Mouse (Mus musculus) cerebellum, adult 18-20 months (tissue): ENCODE data around the gene Tmem269.

Source experiments
- DNase-seq, 2 experiments: peaks; one replicate each; pipeline ENCODE4 v3.0.0; 2021

The Tmem269 gene

GRCm38 (mm10) chr4:119218169-119218568 lies at the start of gene Tmem269:
Gene Tmem269, minus strand, starts transcription at chr4:119218217.
- DNase-seq = no peak

DNA sequence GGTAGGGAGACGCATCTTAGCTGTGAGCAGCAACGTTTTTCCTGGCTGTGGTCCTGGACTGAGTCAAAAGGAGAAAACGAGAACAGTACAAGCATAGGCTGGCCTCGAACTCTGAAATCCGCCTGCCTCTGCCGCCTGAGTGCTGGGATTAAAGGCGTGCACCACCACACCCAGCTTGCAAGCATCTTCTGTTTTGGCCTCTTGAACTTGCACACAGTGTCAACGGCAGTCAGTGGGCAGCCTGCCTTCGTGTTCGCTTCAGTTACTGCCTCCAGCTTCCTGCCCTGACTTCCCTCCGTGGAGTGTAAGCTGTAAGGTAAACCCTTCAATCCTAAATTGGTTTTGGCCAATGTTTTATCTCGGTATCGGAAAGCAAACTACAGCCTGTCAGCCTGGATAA lies 48.6 kb upstream of the Tmem269 start:
- DNase-seq = no peak

GRCm38 (mm10) chr4:119263459-119263858 lies 45.4 kb upstream of the Tmem269 start:
- DNase-seq = no peak

DNA sequence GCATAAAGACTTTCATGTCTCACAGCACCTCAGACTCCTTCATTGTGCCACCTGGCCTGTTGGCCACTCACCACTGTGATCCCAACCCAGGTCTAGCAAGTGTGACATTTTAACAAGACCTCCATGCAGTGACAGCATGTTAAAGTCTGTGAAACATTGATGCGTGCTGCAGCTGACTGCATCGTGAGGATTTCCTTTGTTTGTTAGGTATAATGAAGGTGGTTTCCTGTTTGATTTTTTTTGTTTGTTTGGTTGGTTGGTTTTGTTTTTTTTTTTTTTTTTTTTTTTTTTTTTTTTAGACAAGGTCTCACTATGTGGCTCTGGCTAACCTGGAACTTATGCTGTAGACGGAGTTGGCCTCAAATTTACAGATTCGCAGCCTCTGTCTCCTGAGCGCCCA lies 44.5 kb upstream of the Tmem269 start:
- DNase-seq = no peak

- no peak for DNase-seq
Observed at GRCm38 (mm10) chr4:119261087-119261713, 43.2 kb upstream of the Tmem269 start.

DNA sequence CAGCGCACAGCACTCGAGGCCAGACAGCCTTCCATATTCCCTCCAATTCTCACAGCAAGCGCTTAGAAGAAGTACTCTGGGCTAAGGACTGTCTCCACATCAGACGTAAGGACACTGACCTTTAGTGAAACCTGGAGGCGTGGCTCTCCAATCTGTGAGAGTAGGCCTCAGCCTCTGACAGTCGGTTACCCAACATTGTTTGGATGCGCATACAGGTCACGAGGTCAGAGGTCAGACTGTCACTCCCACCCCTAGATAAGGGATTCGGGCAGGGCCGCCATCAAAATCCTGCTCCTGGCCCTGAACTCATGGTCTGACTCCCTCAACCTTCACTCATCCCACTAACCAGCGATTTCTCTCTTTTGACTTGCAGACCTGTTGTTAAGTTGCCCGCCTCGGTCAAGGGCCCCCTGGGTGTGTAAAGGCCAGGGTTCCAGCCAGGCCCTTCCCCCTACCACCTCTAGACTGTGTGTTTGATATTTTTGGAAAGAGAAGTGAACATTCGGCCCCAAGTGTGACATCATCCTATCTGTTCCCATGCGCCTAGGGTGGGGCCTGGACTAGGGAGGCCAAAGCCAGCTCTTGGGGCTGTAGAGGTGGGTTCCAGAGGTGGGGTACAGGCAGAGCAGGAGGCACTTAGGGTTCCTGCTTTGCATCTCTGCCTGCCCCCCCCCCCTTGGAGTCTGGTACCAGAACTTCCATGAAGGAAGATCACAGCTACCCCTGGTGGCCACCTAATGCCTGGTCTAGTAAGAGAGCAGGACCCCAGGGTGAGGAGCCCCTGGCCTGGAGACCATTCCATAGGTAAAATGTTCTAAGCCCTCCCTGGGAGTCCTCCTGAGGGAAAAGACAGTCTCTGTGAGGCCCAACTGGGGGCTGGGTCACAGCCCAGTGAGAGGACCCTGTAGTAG lies 41.6 kb upstream of the Tmem269 start:
- no peak for DNase-seq

- DNase-seq = no peak
Observed at GRCm38 (mm10) chr4:119257083-119257482, 39.1 kb upstream of the Tmem269 start.

DNA sequence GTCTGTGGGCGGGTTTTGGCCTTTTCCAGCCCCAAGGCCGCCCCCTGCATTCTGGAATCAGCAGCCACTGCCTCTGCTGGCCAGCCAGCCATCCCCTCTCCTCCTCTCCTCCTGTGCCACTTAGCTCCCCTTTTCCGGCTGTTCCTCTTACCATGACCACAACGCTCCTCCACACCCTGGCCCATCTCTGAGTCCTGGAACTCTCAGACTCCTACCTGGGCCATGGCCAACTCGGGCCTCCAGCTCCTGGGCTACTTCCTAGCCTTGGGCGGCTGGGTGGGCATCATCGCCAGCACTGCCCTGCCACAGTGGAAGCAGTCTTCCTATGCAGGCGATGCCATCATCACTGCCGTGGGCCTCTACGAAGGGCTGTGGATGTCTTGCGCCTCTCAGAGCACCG lies 37.3 kb upstream of the Tmem269 start, which contains the start of gene Cldn19:
Gene Cldn19, plus strand, starts transcription at position 64 of the 400 bp plus-strand sequence.
- DNase-seq = no peak

DNA sequence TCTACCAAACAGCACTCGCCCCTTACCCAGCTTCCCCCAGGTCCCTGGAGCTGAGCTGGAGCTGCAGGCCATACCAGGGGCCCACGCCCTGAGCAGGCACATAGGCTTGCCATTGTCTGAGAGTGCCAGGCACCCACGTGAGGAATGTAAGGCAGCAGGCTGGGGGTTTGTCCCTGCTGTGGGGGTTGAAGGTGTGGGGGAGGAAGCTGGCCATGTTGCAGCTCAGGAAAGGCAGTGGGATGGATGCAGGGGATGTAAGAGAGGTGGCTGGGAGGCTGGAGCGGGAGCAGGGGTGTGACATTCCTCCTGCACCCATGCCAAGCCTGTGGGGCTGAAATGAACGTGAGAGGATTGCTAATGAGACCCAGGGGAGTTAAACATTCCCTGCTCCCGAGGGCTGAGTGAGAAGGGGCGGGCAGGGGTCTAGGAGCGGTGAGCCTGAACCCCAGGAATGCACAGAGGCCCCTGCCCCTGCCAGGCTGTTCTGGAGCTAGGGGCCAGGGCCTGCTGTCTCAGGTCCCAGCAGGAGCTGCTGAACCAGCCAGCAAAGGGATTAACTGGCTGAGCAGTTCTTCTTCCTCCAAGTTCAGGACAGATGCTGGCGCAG lies 36.1 kb upstream of the Tmem269 start:
- DNase-seq = no peak

- DNase-seq = no peak
Observed at GRCm38 (mm10) chr4:119252025-119252808, 34.2 kb upstream of the Tmem269 start.

DNA sequence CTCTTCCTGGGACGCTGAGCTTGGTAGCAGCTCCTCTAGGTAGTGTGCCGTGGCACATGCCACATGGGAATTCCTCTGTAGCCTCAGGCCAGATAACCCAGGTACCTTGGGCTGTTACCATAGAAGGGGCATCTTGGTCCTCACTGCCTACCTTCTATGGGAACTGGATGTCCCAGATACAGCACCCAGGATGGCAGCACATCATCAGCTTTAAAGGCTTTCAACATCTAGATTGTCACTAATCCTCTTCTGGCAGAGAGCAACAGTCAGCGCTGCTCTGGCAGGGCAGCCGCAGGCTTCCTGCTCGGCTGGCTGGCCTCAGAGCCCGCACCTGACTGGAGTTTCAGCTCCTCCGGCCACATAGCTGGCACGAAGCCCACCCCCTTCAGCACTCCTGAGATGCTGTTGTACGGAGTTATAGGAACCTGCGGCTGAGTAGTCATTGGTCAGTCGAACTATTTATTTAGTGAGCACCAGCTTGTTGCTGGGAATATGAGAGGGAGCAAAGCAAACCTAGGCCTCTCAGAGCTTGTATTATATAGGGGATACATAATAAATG lies 30.5 kb upstream of the Tmem269 start:
- DNase-seq = no peak

GRCm38 (mm10) chr4:119247462-119248235 lies 29.6 kb upstream of the Tmem269 start:
- peak; percentile 41 to 50 for DNase-seq

DNA sequence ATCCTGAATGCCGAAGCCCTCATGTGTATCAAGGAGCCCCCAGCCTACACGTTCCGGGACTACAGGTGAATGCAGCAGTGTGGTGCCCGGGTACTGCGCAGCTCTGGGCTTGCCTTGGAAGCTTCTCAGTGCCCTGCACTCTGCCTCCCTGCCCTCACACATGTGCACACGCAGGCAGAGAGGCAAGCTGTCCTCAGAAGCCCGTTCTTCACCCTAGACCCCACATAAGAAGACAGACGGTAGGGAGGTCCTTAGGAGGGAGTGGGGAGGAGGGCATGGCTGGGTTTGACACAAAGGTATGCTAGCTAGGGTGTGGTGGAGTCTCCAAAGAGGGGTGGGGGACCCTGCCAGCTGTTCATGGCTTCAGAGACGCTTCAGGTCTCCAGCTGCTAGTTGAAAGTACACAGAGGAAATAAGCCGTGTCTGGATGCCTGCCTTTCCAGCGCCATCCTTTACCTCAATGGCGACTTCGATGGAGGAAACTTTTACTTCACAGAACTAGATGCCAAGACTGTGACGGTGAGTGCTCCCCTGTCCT lies 28.7 kb upstream of the Tmem269 start:
- DNase-seq = no peak

- no peak for DNase-seq
Observed at GRCm38 (mm10) chr4:119245961-119246360, 27.9 kb upstream of the Tmem269 start.

DNA sequence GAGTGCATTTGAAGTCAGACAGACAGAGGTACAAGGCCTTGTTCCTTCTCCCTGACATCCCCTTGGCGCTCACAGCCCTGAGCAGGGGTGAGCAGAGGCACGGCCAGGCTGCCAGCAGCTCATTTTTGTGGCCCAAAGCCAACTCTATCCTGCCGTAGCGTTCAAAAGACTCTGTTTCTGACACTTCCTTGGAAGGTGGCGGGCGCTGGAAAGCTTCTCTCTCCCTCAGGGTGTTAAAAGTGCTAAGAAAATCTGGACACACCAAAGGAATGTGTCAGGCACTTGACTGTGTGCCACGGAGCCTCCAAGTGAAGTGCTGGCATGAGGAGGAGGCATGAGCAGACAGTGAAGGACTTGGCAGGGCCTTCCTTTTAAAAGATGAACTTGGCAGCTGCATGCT lies 27.5 kb upstream of the Tmem269 start:
- DNase-seq = peak; percentile 24 to 34

- no peak for DNase-seq
Observed at GRCm38 (mm10) chr4:119244468-119245240, 26.6 kb upstream of the Tmem269 start.

- DNase-seq = no peak
Observed at GRCm38 (mm10) chr4:119242571-119242970, 24.6 kb upstream of the Tmem269 start.

DNA sequence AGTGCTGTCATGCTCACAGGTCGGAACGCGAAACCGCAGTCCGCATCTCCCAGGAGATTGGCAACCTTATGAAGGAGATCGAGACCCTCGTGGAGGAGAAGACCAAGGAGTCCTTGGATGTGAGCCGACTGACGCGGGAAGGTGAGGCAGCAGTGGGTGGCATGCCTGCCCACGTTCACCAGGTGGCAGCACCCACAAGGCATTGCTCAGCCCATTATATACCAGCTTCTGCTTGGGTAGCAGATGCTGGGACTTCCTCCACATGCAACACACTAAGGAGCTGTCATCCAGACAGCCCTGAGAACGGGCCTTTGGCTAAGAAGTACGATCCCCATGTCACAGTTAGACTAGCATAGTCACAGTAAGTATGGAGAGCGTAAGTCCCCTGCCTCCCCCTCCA lies 23.6 kb upstream of the Tmem269 start:
- no peak for DNase-seq

GRCm38 (mm10) chr4:119239181-119239682 lies 21.2 kb upstream of the Tmem269 start:
- peak; percentile 36 to 39 for DNase-seq

DNA sequence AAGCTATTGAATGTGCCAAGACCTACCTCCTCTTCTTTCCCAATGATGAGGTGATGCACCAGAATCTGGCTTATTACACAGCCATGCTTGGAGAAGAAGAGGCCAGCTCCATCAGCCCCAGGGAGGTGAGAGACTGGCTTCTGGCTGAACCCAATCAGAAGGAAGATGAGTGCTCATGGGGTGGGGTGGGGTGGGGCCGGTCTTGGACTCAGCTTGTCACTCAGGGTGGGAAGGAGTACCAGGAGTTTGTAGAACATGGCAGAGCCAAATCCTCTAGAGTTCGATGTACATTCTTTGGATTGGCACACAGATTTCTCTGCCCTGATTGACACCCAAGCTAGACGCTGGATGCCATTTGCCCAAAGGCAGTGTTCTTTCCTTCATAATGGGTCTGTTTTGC lies 20.6 kb upstream of the Tmem269 start:
- no peak for DNase-seq
